Mouse (Mus musculus) cerebellum, postnatal 4 days (tissue): ENCODE results near the gene A530016L24Rik.

Source experiments
- DNase-seq, 2 experiments: peaks; one replicate each; pipeline ENCODE4 v3.0.0; 2022; ENCODE audit warnings: low spot score in 2 of 2, mixed read lengths in 1 of 2

Gene A530016L24Rik

DNA sequence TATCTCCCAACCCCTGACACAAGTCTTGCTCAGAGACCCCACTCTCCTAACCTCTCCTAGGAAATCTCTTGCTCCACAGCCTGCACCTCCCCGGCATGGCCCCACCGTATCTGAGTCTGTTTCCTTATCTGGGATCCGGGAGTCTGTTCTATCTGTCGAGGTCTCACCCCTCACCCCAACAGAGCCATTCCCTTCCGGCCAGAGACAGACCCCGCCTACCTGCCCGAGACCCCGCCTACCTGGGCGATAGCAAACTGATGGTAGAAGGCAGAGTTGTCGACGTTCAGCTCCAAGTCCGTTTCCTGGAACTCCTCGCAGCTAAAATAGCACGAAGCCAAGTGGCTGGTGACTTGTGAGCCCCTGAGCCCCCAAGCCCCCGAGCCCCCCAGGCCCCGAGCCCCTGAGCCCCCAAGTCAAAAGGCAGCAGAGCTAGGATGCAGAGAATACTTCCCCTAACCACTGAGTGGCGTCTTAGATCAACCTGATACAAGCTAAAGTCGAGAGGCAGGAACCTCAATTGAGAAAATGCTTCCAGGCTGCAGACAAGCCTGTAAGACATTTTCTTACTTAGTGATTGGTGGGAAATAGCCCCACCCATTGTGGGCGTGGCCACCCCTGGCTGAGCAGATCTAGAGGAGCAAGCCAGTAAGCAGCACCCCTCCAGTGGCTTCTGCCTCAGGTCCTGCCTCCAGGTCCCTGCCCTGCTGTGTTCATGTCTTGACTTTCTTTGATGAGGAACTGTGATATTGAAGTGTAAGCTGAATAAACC, 13.9 kb downstream of the A530016L24Rik start:
- no peak for DNase-seq

DNA sequence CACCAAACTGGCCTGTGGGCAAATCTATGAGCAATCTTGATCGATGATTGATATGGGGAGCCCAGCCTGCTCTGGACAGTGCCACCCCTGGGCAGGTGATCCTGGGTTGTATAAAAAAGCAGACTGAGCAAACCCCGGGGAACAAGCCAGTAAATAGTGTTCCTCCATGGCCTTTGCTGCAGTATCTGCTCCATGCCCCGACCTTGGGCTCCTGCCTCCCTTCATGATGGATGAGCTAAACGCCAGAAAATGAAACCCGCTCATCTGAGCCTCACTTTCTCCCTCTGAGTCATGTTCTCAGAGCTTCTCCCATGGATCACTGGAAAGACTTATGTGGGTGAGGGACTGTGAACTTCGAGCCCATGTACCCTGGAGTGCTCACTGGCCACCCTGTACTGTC, 17.0 kb downstream of the A530016L24Rik start:
- no peak for DNase-seq

DNA sequence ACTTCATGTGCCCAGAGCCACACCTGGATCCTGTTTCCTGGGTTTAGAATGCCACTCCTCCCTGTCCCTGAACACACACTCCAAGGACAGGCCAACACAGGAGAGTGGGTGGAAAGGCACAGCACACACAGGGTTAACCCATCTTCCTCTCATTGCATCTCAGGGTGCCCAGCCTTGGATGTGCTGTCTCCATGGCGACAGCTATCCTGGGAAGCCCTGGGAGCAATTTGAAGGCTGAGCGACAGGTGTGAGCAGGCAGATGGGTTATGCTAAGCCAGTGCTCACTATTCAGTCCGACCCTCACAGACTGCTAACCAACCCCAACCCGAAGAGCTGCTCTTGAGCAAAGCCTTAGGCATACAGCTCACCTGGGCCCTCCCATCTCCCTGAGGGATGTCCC, 18.0 kb downstream of the A530016L24Rik start:
- no peak for DNase-seq

GRCm38 (mm10) chr12:112507984-112508383, 18.7 kb downstream of the A530016L24Rik start:
- DNase-seq = no peak

- no peak for DNase-seq
Measured at GRCm38 (mm10) chr12:112510365-112510732, 21.1 kb downstream of the A530016L24Rik start.

GRCm38 (mm10) chr12:112510733-112511372, 21.6 kb downstream of the A530016L24Rik start:
- peak in 1 of 2 experiments; percentile 49 for DNase-seq

- DNase-seq = no peak
Measured at GRCm38 (mm10) chr12:112514897-112515296, 25.6 kb downstream of the A530016L24Rik start.

DNA sequence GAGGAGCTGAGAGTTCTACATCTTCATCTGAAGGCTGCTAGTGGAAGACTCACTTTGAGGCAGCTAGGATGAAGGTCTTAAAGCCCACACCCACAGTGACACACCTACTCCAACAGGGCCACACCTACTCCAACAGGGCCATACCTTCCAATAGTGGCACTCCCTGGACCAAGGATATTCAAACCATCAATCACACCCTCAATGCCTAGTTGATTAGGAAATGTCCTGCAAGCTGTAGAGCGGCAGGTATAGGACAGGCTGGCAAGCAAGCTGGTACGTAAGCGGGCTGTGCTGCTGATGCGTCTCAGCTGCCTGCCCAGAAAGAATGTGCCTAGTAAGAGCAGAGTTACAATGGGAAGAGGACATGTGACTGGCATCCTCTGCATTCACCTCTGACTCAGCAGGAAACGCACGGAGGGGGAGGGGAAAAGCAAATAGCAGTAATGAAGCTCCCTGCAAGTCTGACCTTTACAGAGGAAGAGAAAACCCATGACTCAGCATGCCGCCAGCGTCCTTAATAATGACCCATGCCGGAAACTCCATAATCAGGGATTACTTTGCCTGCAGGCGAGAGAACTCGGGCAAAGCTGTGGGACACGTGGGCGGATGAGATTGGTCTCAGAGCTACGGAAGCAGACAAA, 27.6 kb downstream of the A530016L24Rik start, which contains the start of gene Tmem179:
TSS of gene Tmem179 (minus strand) at position 51 of the 641 bp plus-strand sequence.
- no peak for DNase-seq

GRCm38 (mm10) chr12:112518105-112518504, 28.9 kb downstream of the A530016L24Rik start:
- no peak for DNase-seq

GRCm38 (mm10) chr12:112533758-112534157, 44.5 kb downstream of the A530016L24Rik start:
- DNase-seq = no peak

GRCm38 (mm10) chr12:112537233-112537632, 48.0 kb downstream of the A530016L24Rik start:
- DNase-seq = no peak

- no peak for DNase-seq
Measured at GRCm38 (mm10) chr12:112538356-112538755, 49.1 kb downstream of the A530016L24Rik start.

DNA sequence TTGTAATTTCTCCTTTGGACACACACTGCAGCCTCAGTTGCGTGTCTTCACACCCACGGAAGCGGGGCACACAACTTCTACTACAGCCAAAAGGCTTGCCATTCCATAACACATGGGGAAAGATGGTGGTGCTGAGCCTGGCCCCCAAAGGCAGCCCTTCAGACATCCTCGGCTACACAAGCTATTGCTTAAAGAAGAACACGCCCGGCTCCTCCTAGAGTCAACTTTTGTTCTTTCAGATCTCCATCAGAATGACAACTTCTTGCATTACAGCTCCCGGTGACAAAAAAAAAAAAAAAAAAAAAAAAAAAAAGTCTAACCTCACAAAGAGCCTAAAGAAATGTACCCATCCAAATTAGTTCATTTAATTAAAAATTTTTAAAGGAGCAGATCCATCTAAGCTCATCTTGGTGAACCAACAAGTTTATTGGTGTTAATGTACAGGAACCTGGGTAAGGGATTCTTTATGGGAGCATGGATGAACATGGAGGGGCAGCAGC, 50.3 kb downstream of the A530016L24Rik start:
- DNase-seq = no peak

GRCm38 (mm10) chr12:112540321-112540720, 51.1 kb downstream of the A530016L24Rik start:
- no peak for DNase-seq

DNA sequence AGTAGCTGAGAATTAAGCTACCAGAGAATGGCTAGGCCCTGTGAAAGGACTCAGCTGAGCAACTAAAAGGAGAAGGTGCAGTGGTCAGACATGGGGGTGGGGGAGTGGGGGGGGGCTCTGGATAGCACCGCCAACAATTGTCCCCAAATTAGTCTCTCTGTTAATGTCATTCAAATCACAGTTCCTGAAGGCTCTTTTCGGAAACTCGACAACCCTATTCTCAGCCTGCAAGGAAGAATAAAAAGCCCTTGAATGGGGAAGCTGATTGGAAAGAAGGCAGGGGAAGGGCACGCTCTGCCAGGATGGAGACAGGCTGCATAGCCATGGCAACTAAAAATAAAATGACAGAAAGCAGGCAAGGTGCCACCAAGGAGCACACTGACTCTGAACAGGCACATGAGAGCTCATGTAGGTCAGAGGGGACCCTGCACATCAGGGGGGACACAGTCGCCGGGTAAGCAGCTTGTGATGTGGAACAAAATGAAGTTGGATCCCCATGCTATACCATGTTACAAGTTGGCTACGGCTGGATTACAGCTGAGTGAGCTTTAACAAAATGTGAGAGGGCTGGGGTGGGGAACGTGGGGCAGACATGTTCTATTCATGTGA, 52.3 kb downstream of the A530016L24Rik start:
- peak in 1 of 2 experiments; percentile 42 for DNase-seq

DNA sequence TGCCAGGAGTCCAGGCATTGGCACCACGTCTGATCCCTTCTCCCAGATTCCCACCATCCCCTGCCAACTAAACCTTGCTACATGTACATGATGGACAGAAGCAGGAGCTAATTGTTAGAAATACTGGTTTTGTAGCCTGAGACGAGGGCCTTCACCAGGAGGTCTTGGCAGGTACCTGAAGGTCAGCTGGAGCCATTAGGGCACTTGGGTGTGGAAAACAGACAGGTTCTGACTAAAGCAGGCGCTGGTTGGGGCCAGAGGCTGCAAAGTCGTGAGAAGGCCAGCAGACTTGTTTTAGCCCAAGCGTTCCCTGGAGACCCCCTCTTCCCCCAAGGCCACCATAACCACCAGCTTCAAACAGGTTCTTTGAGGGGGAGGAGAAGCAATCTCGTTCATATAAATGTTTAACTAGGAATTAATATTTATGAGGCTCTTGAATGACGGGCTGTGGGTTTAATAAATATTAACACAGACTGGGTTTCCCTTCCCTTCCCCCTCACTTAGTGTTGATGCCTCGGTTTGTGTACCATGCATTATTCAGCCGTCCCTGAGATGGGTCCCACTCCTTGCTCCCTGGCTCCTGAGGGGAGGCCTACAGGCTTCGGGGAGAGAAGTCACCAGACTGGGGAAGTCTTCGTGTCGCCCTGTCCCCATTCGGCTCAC, 53.1 kb downstream of the A530016L24Rik start:
- no peak for DNase-seq

GRCm38 (mm10) chr12:112542920-112543300, 53.7 kb downstream of the A530016L24Rik start:
- DNase-seq = peak; percentile 93 to 96

- DNase-seq = no peak
Measured at GRCm38 (mm10) chr12:112543941-112544340, 54.7 kb downstream of the A530016L24Rik start.

DNA sequence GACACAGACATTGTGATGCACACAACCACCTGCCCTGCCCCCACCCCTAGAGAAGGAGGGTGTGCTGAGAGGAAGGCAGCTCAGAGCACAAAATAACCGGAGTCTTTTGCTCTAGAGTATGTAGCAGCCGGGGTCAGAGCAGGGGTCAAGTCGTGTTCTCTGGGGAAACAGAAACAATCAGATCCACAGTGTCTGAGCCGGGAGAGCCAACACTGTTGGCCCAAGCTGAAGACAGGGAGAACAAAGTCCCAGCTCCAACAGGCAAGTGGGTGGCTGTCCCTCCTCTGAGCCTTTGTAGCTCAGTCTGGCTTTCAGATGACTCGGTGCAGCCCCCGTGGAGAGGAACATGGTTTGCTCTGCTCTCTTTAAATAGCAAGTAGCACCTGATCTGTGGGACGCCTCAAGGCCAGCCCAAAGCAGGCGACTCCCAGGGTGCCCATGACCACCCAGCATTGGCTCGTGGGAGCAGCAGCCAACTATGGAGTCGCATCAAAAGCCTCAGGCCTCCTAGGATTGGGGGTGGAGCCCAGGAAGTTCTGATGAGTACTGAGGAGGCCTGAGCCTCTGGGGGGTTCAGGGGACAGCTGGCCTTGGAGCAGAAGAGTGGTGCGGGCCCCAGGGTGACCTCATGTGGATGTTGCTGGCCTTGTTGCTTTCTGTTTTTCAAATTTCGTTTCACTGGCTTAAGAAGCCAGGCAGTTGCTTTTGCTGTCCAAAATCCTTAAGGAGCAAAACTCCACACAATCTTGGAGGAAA, 55.9 kb downstream of the A530016L24Rik start:
- DNase-seq = no peak

- no peak for DNase-seq
Measured at GRCm38 (mm10) chr12:112546110-112546509, 56.9 kb downstream of the A530016L24Rik start.

GRCm38 (mm10) chr12:112549287-112549686, 60.0 kb downstream of the A530016L24Rik start:
- no peak for DNase-seq
